Mouse (Mus musculus) ES-E14 (cell line): ENCODE measurements at regions not wholly inside any gene's neighbourhood (a gene's known extent, or its start where the extent isn't known, plus 50 kb on each side); places are given as distances from the start of the nearest gene placed in this dataset.

Source experiments
- CHD2 ChIP-seq: IDR thresholded peaks from 2 replicates; pipeline ENCODE4 v1.6.1; 2014; ENCODE audit warnings: mild to moderate bottlenecking, low read depth, low read length, inconsistent platforms
- HCFC1 ChIP-seq: IDR thresholded peaks from 2 replicates; pipeline ENCODE4 v1.6.1; 2012; ENCODE audit warnings: low read length, inconsistent platforms, borderline replicate concordance; ENCODE audit not compliant: insufficient read depth
- ZNF384 ChIP-seq: IDR thresholded peaks from 2 replicates; pipeline ENCODE4 v1.6.1; 2012; ENCODE audit warnings: low read depth, low read length, inconsistent platforms

GRCm38 (mm10) chr2:70901479-70901878 is 76.0 kb upstream of the Tlk1 start:
- TF ChIP-seq HCFC1 (no peak), ZNF384 (no peak), CHD2 (no peak)
